10 mouse cellular contexts compared by ENCODE assay signal in the genomic region with DNA sequence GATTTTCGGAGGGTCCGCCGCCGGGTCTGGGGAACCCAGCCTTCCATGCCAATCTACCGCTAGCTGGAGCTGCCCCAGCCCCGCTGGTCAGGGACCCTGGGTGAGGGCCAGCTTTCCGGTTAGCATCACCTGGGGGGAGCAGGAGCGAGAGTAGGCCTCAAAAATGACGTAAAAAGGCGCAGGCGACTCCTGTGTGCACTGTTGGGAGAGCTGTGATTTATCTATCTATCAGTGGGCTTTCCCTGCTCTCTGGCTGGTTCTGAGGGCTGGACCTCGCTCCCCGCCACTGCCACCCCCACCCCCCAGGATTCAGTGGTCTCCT. TPM values are rescaled to one million over a fixed set of nuclear protein-coding genes. Genes with fewer than 3 reads are reported as not detected.
DNase-seq lines count a peak whose midpoint lies in the region; ATAC-seq and TF ChIP-seq lines count a peak whose summit lies in the region.
"Had no signal": no experiment of that assay in that cellular context is flagged by ENCODE, and none has a peak within 500 bp of the region (broad histone marks: within the 10 kb centered on the region; RNA-seq: fewer than 3 reads in every experiment).

No protein-coding gene starts in this region.

- H3K27me3 ChIP-seq in testis, adult 2 months (ENCODE audit: control insufficient read depth, insufficient read depth, low read length) = no peaks in the 10 kb centered on the region
- H3K27me3 ChIP-seq in liver, embryonic 12.5 days (replicated peaks) = peaks cover 30% of the 10 kb centered on the region

- H3K36me3 ChIP-seq in testis, adult 2 months (ENCODE audit: control insufficient read depth, insufficient read depth, low read length) = no peaks in the 10 kb centered on the region
- H3K36me3 ChIP-seq in liver, embryonic 12.5 days = no peaks in the 10 kb centered on the region

- 1% methylated on average over 13 of the region's 13 CpGs for WGBS in liver, embryonic 12.5 days (ENCODE audit: insufficient replicate concordance)

- H3K4me1 ChIP-seq in testis, adult 2 months (ENCODE audit: control insufficient read depth, insufficient read depth, low read length) = peaks cover 4% of the 10 kb centered on the region
- peaks cover 2% of the 10 kb centered on the region; the same call in 1 of the 2 replicates for H3K4me1 ChIP-seq in liver, embryonic 12.5 days

- TF ChIP-seq CTCF in testis, adult 2 months (IDR thresholded peaks at IDR 0.05; ENCODE audit: control insufficient read depth, insufficient read depth, insufficient replicate concordance, low read depth, low read length) = no peak

- peak overlapping the region; percentile 42; the same call in 1 of the 2 replicates for H3K9ac ChIP-seq in liver, embryonic 12.5 days

- TF ChIP-seq POLR2A in testis, adult 2 months (IDR thresholded peaks at IDR 0.05; ENCODE audit: control insufficient read depth, low read depth, low read length) = no peak

- H3K9me3 ChIP-seq in liver, embryonic 12.5 days (replicated peaks) = no peaks in the 10 kb centered on the region

- H3K4me2 ChIP-seq in liver, embryonic 12.5 days = peak overlapping the region; percentile 69

- no peak for DNase-seq in frontal cortex, adult 2 months (ENCODE audit: extremely low spot score in 1 of 2, low spot score in 1 of 2)
- no peak for DNase-seq in testis, postnatal 10 days (ENCODE audit: low spot score)
- DNase-seq in ovary, postnatal 14 days (ENCODE audit: low spot score) = no peak
- DNase-seq in retina, postnatal 1 day = no peak
- DNase-seq in adrenal gland, adult 8-10 months = no peak

- peak; percentile 69 for ATAC-seq in frontal cortex, adult (ENCODE audit: low TSS enrichment)
- ATAC-seq in liver, embryonic 12.5 days = peak; percentile 37

- peak overlapping the region; percentile 97 for H3K4me3 ChIP-seq in testis, adult 2 months (ENCODE audit: control insufficient read depth, low read depth, low read length)
- H3K4me3 ChIP-seq in liver, embryonic 12.5 days = peak overlapping the region; percentile 57

- H3K27ac ChIP-seq in testis, adult 2 months (ENCODE audit: control insufficient read depth, insufficient read depth, low read depth, low read length) = peak overlapping the region; percentile 94
- H3K27ac ChIP-seq in liver, embryonic 12.5 days = no peak overlapping the region

RNA-seq across cellular contexts. Expression of gene Uggt2, which starts 0.3 kb away (rescaled TPM):
- polyA plus RNA-seq in frontal cortex, adult 2 months (2012; rRNA removed) = 43.0 and 46.6 TPM in 2 replicates
- polyA plus RNA-seq in testis, adult 2 months (2012; rRNA removed) = 13.7 and 18.9 TPM in 2 replicates
- 2.7 and 3.2 TPM in 2 replicates for polyA plus RNA-seq in liver, embryonic 12.5 days (2016; fragmentation: Nextera tagmentation; extraction: Ambion mirVana)
- 10 to 100 TPM; 13.2 to 26.1 (median 19.4) TPM for total RNA-seq in adrenal gland, adult 8-10 months (2022)

RNA-seq across cellular contexts. Expression of gene Hs6st3, which starts 38.6 kb away (rescaled TPM):
- polyA plus RNA-seq in frontal cortex, adult 2 months (2012; rRNA removed) = 10.0 and 11.1 TPM in 2 replicates
- 0.44 and 0.76 TPM in 2 replicates for polyA plus RNA-seq in testis, adult 2 months (2012; rRNA removed)
- polyA plus RNA-seq in liver, embryonic 12.5 days (2016; fragmentation: Nextera tagmentation; extraction: Ambion mirVana) = not detected in 2 replicates
- 1 to 10 TPM in 2 of 4 experiments, under 1 TPM in 2; 0.41 to 2.3 (median 1.0) TPM for total RNA-seq in adrenal gland, adult 8-10 months (2022)
- total RNA-seq: common myeloid progenitor, adult 5-6 weeks; monocyte, adult 5-6 weeks had no signal
